Mouse (Mus musculus) lung, embryonic 16.5 days (tissue): Measurements from ENCODE around the gene Stab1. TPM values are rescaled to one million over a fixed set of nuclear protein-coding genes. Genes with fewer than 3 reads are reported as not detected.

Source experiments
- ATAC-seq: fragments of 200-750 bp; cut with Nextera tagmentation; 2 replicates; pipeline ENCODE4 v1.8.0; 2017; ENCODE audit warnings: low read depth, mild to moderate bottlenecking, moderate library complexity
- H3K27ac ChIP-seq: fragments of 300-500 bp; sonication (generic); 2 replicates; pipeline ENCODE4 v1.5.1; 2014; ENCODE audit warnings: mild to moderate bottlenecking, control low read depth, low read length
- H3K27me3 ChIP-seq: fragments of 300-500 bp; sonication (generic); 2 replicates; pipeline ENCODE4 v1.6.1; 2014; ENCODE audit warnings: low read depth, low read length, mixed read lengths; ENCODE audit not compliant: control insufficient read depth, insufficient read depth
- H3K36me3 ChIP-seq: fragments of 300-500 bp; sonication (generic); 2 replicates; pipeline ENCODE4 v1.6.1; 2014; ENCODE audit warnings: low read length; ENCODE audit not compliant: control insufficient read depth, insufficient read depth
- H3K4me1 ChIP-seq: fragments of 300-500 bp; sonication (generic); replicated peaks from 2 replicates; pipeline ENCODE4 v1.6.1; 2014; ENCODE audit warnings: low read length, mixed read lengths; ENCODE audit not compliant: control insufficient read depth, insufficient read depth
- H3K4me2 ChIP-seq: fragments of 300-500 bp; sonication (generic); 2 replicates; pipeline ENCODE4 v1.6.1; 2014; ENCODE audit warnings: low read depth, low read length, control low read depth
- H3K4me3 ChIP-seq: fragments of 300-500 bp; sonication (generic); 2 replicates; pipeline ENCODE4 v1.5.1; 2014; ENCODE audit warnings: mild to moderate bottlenecking, low read length, control low read depth
- H3K9ac ChIP-seq: fragments of 300-500 bp; sonication (generic); 2 replicates; pipeline ENCODE4 v1.6.1; 2014; ENCODE audit warnings: low read length, control low read depth
- H3K9me3 ChIP-seq: fragments of 300-500 bp; sonication (generic); 2 replicates; pipeline ENCODE4 v1.6.1; 2016; ENCODE audit warnings: low read length; ENCODE audit not compliant: control insufficient read depth
- WGBS: fragments of 180-500 bp; shearing (Covaris S2); extraction: QIAGEN DNeasy Blood & Tissue Kit; methylation state at CpG from one replicate; pipeline ENCODE4 v1.1.7; 2014; 5-methylcytosine and 5-hydroxymethylcytosine counted together
- polyA plus RNA-seq: library from polyadenylated mRNA; unstranded; fragments of >200 nt; fragmentation: Nextera tagmentation; extraction: Ambion mirVana; gene quantifications from 2 replicates; pipeline ENCODE4 v1.2.1, GENCODE M21; 2015

Gene Stab1
- polyA plus RNA-seq, 1 experiment from 2014 or later, result 52.1 TPM

GRCm38 (mm10) chr14:31125106-31126075, 43.0 kb downstream of the Stab1 start:
- H3K4me3 ChIP-seq, result no peak overlapping the region
- H3K36me3 ChIP-seq, result peaks cover 7% of the 10 kb centered on the region; the same call in 1 of the 2 replicates
- H3K4me2 ChIP-seq, result no peak overlapping the region; the same call in 1 of the 2 replicates
- ATAC-seq, result no peak
- H3K4me1 ChIP-seq, result peaks cover 21% of the 10 kb centered on the region
- 44% methylated on average over 9 of the region's 9 CpGs for WGBS
- H3K9ac ChIP-seq, result peak overlapping the region; percentile 9; the same call in 1 of the 2 replicates
- H3K9me3 ChIP-seq, result no peaks in the 10 kb centered on the region
- H3K27me3 ChIP-seq, result no peaks in the 10 kb centered on the region
- peak overlapping the region; percentile 29; the same call in 1 of the 2 replicates for H3K27ac ChIP-seq

DNA sequence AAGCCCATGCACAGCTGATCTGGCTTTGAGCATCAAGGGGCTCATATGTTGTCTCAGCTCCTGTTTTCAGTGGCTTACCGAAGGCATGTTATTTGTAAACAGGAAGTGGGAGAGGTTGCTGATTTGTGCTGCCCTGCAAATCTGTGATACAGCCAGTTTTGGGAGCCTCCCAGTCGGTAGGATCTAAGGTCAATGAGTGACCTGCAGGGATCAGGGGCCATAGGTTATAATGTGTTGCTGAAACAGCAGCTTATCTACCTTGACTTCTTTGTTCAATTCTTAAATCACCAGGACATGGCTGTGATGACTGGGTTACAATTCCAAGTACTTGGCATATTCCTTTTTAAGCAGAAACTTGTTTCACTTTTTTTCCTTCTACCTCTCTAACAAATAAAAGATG, 52.9 kb downstream of the Stab1 start:
- Histone ChIP-seq H3K4me2 (no peak overlapping the region), H3K36me3 (peaks cover 27% of the 10 kb centered on the region)
- 42% methylated on average over 2 of the region's 2 CpGs for WGBS

GRCm38 (mm10) chr14:31114011-31114410, 54.4 kb downstream of the Stab1 start:
- peaks cover 34% of the 10 kb centered on the region for H3K36me3 ChIP-seq
- no peaks in the 10 kb centered on the region for H3K4me1 ChIP-seq
- H3K27ac ChIP-seq, result no peak overlapping the region
- H3K9ac ChIP-seq, result no peak overlapping the region
- ATAC-seq, result no peak
- WGBS, result 64% methylated on average over 3 of the region's 3 CpGs
- H3K27me3 ChIP-seq, result no peaks in the 10 kb centered on the region
- H3K9me3 ChIP-seq, result no peaks in the 10 kb centered on the region
- H3K4me3 ChIP-seq, result no peak overlapping the region
- no peak overlapping the region for H3K4me2 ChIP-seq

More for the DNA sequence above, 52.9 kb downstream of the Stab1 start:
- Histone ChIP-seq H3K4me3 (no peak overlapping the region), H3K4me1 (no peaks in the 10 kb centered on the region), H3K27me3 (no peaks in the 10 kb centered on the region), H3K27ac (no peak overlapping the region), H3K9me3 (no peaks in the 10 kb centered on the region), H3K9ac (no peak overlapping the region)
- ATAC-seq, result no peak

DNA sequence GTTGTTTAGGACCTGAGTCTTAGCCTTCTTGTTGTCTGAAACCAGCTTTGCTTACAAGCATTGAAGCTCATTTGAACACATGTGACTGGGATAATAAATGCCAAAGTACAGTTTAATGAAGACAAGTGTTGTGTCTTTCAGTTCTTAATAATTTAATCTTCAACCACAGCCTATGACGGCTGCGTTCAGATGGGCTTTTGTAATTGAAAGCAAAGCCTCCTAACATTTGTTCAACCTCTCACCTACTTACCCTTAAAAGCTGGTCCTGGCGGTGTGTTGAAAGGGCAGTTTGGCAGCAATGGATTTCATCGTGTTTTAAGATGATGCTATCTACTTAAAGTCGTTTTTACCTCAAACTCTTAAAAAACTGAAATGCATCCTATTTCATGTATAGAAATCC, 56.3 kb downstream of the Stab1 start:
- Histone ChIP-seq H3K4me2 (no peak overlapping the region), H3K4me1 (no peaks in the 10 kb centered on the region), H3K36me3 (peaks cover 37% of the 10 kb centered on the region), H3K9ac (no peak overlapping the region), H3K27me3 (no peaks in the 10 kb centered on the region), H3K4me3 (no peak overlapping the region), H3K27ac (no peak overlapping the region), H3K9me3 (no peaks in the 10 kb centered on the region)
- 68% methylated on average over 5 of the region's 5 CpGs for WGBS
- no peak for ATAC-seq

DNA sequence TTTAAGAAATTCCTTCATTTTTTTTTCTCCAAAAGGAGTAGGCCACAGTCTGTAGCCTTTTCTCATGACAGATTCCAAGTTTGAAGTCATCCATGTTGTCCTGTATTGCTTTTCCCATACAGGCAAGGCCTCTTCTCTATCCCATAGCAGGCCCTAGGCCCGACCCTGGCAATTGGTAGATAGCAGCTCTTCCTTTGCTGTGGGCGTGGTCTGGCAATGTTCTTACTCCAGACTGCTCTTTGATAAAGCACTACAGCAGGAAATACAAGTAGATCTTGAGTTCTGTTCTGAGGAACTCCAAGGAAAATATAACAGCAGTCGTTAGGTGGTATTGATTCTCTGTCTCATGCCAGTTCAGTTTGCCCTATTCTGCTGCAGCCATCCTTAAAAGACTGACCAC, 57.8 kb downstream of the Stab1 start:
- Histone ChIP-seq H3K27me3 (no peaks in the 10 kb centered on the region), H3K9ac (no peak overlapping the region), H3K27ac (no peak overlapping the region), H3K4me2 (no peak overlapping the region), H3K36me3 (peaks cover 40% of the 10 kb centered on the region), H3K4me3 (no peak overlapping the region), H3K4me1 (no peaks in the 10 kb centered on the region), H3K9me3 (no peaks in the 10 kb centered on the region)
- no peak for ATAC-seq
- 66% methylated on average over 3 of the region's 3 CpGs for WGBS

- Histone ChIP-seq H3K4me2 (no peak overlapping the region), H3K36me3 (peaks cover 30% of the 10 kb centered on the region), H3K4me3 (no peak overlapping the region), H3K9ac (no peak overlapping the region), H3K9me3 (no peaks in the 10 kb centered on the region), H3K27ac (no peak overlapping the region), H3K27me3 (no peaks in the 10 kb centered on the region), H3K4me1 (no peaks in the 10 kb centered on the region)
- WGBS, result 66% methylated on average over 2 of the region's 2 CpGs
- no peak for ATAC-seq
These were observed 63.3 kb downstream of the Stab1 start for GRCm38 (mm10) chr14:31105156-31105555.

DNA sequence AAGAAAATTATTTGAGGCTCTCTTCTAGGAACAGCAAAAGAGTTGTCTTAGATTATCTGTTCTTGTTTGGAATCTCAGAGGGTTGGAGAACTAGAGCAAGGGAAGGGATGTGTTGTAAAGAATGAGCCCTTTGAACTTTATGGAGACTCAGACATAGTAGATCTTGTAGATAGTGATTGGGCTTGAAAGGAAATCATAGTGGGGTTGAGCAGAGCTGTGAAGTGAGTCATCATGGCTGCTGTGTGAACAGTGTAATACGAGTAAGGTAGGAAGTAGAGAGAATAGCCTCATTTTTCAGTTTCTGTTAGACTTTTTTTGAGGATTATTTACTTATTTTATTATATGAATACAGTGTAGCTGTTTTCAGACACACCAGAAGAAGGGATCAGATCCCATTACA, 78.5 kb downstream of the Stab1 start:
- H3K4me3 ChIP-seq, result no peak overlapping the region
- 72% methylated on average over 1 of the region's 1 CpGs for WGBS
- no peaks in the 10 kb centered on the region for H3K9me3 ChIP-seq
- no peak overlapping the region for H3K27ac ChIP-seq
- H3K4me1 ChIP-seq, result no peaks in the 10 kb centered on the region
- H3K9ac ChIP-seq, result no peak overlapping the region
- no peak for ATAC-seq
- H3K27me3 ChIP-seq, result no peaks in the 10 kb centered on the region
- no peak overlapping the region for H3K4me2 ChIP-seq
- H3K36me3 ChIP-seq, result peaks cover 39% of the 10 kb centered on the region

Other genes starting within 250 kb of the Stab1 start
- 0.98 and 8.5 TPM in 2 replicates for gene Itih3, start 244.9 kb downstream of the Stab1 start, polyA plus RNA-seq
- gene Itih1, start 225.4 kb downstream of the Stab1 start, polyA plus RNA-seq, result 0.09 and 1.1 TPM in 2 replicates
- gene Nek4, start 217.3 kb downstream of the Stab1 start, polyA plus RNA-seq, result 13.0 and 14.0 TPM in 2 replicates
- gene Glt8d1, start 167.2 kb downstream of the Stab1 start, polyA plus RNA-seq, result 67.9 and 70.2 TPM in 2 replicates
- 434 and 441 TPM in 2 replicates for gene Spcs1, start 167.0 kb downstream of the Stab1 start, polyA plus RNA-seq
- gene Pbrm1, start 149.5 kb downstream of the Stab1 start, polyA plus RNA-seq, result 115 and 120 TPM in 2 replicates
- gene Gnl3, start 149.5 kb downstream of the Stab1 start, polyA plus RNA-seq, result 65.8 and 76.2 TPM in 2 replicates
- gene Smim4, start 39.7 kb downstream of the Stab1 start, polyA plus RNA-seq, result 79.4 and 82.2 TPM in 2 replicates
- gene Nt5dc2, start 37.6 kb downstream of the Stab1 start, polyA plus RNA-seq, result 379 and 414 TPM in 2 replicates
- gene Tnnc1, start 39.7 kb upstream of the Stab1 start, polyA plus RNA-seq, result 93.6 and 113 TPM in 2 replicates
- 377 and 397 TPM in 2 replicates for gene Nisch, start 48.3 kb upstream of the Stab1 start, polyA plus RNA-seq
- gene Sema3g, start 49.2 kb upstream of the Stab1 start, polyA plus RNA-seq, result 2.3 and 2.7 TPM in 2 replicates
- 13.5 TPM in 2 replicates for gene Phf7, start 82.7 kb upstream of the Stab1 start, polyA plus RNA-seq
- 79.8 and 82.2 TPM in 2 replicates for gene Bap1, start 82.8 kb upstream of the Stab1 start, polyA plus RNA-seq
- gene Dnah1, start 155.3 kb upstream of the Stab1 start, polyA plus RNA-seq, result 2.5 and 2.7 TPM in 2 replicates
- gene Capn7, start 168.0 kb upstream of the Stab1 start, polyA plus RNA-seq, result 32.8 and 34.9 TPM in 2 replicates